Mouse (Mus musculus): ENCODE results near the gene Uqcr11. TPM values are rescaled to one million over a fixed set of nuclear protein-coding genes. Genes with fewer than 3 reads are reported as not detected.

Uqcr11 gene
- total and polyA plus RNA-seq, 2 experiments from 2014 or later = 2,020 to 3,128 TPM

GRCm38 (mm10) chr10:80389185-80389708 lies 17.4 kb downstream of the Uqcr11 start:
- 61% methylated on average over 4 of the region's 4 CpGs for WGBS
- DNase-seq (ENCODE audit: low spot score) (no peak), ATAC-seq (ENCODE audit: insufficient read depth, low read depth) (no peak)
- Histone ChIP-seq H3K27me3 (ENCODE audit: control insufficient read depth, insufficient read depth, low read length) (no peaks in the 10 kb centered on the region), H3K4me2 (ENCODE audit: low read depth, low read length) (no peak overlapping the region), H3K27ac (ENCODE audit: low read depth) (no peak overlapping the region), H3K4me1 (ENCODE audit: control insufficient read depth, insufficient read depth) (peaks cover 22% of the 10 kb centered on the region), H3K36me3 (replicated peaks; ENCODE audit: control insufficient read depth, insufficient read depth, low read length) (peaks cover 35% of the 10 kb centered on the region), H3K4me3 (ENCODE audit: low read depth, low read length) (no peak overlapping the region), H3K9me3 (replicated peaks; ENCODE audit: control insufficient read depth, low read length) (no peaks in the 10 kb centered on the region), H3K9ac (replicated peaks; ENCODE audit: low read depth, low read length) (no peak overlapping the region)
- TF ChIP-seq CTCF (IDR thresholded peaks at IDR 0.05; ENCODE audit: low read depth) (no peak), EP300 (IDR thresholded peaks at IDR 0.05; ENCODE audit: low read depth) (no peak)

GRCm38 (mm10) chr10:80388731-80389130 lies 17.9 kb downstream of the Uqcr11 start:
- ATAC-seq (ENCODE audit: insufficient read depth, low read depth) (no peak), DNase-seq (ENCODE audit: low spot score) (no peak)
- no peak for TF ChIP-seq CTCF (IDR thresholded peaks at IDR 0.05; ENCODE audit: low read depth)
- peaks cover 30% of the 10 kb centered on the region for H3K36me3 ChIP-seq (replicated peaks; ENCODE audit: control insufficient read depth, insufficient read depth, low read length)
- H3K9me3 ChIP-seq (replicated peaks; ENCODE audit: control insufficient read depth, low read length) = no peaks in the 10 kb centered on the region
- H3K27ac ChIP-seq (ENCODE audit: low read depth) = no peak overlapping the region
- no peak overlapping the region for H3K4me2 ChIP-seq (ENCODE audit: low read depth, low read length)
- no peaks in the 10 kb centered on the region for H3K27me3 ChIP-seq (ENCODE audit: control insufficient read depth, insufficient read depth, low read length)
- 37% methylated on average over 2 of the region's 2 CpGs for WGBS
- no peak overlapping the region for H3K4me3 ChIP-seq (ENCODE audit: low read depth, low read length)
- H3K4me1 ChIP-seq (ENCODE audit: control insufficient read depth, insufficient read depth) = peaks cover 22% of the 10 kb centered on the region
- H3K9ac ChIP-seq (replicated peaks; ENCODE audit: low read depth, low read length) = no peak overlapping the region

DNA sequence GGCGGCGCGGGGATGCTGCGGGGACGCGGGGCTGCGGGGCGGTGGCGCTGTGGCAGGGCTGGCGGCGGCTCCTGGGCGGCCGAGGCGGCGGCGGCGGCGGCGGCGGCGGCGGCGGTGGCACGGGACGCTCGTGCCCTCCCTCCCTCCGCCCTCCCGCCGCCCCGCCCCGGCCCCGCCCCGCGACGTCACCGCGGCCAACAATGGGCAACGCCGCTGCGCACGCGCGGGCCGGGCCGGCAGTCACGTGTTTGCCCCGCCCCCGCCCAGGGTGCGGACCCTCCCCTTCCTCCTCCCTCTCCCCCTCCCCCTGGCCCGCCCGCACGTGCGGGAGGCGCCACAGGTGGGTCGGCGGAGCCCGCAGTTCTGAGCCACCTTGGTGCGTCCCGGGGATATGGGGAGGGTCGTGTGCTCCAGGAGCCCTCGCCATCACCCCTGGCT lies 19.1 kb downstream of the Uqcr11 start, which contains the start of gene Mex3d:
Gene Mex3d, minus strand, starts transcription at position 138 of the 438 bp plus-strand sequence.
- 2% methylated on average over 12 of the region's 61 CpGs for WGBS
- peak within 1 kb of the TSS; percentile 94 for H3K4me2 ChIP-seq (ENCODE audit: low read depth, low read length)
- H3K27ac ChIP-seq (ENCODE audit: low read depth) = peak within 1 kb of the TSS; percentile 79
- peak within 1 kb of the TSS; percentile 90 for H3K9ac ChIP-seq (replicated peaks; ENCODE audit: low read depth, low read length)
- H3K4me1 ChIP-seq (ENCODE audit: control insufficient read depth, insufficient read depth) = peaks cover 22% of the 10 kb centered on the region
- H3K4me3 ChIP-seq (ENCODE audit: low read depth, low read length) = peak within 1 kb of the TSS; percentile 65
- ATAC-seq (ENCODE audit: insufficient read depth, low read depth) (peak; percentile 78), DNase-seq (ENCODE audit: low spot score) (peak; percentile 86)
- H3K9me3 ChIP-seq (replicated peaks; ENCODE audit: control insufficient read depth, low read length) = no peaks in the 10 kb centered on the region
- H3K27me3 ChIP-seq (ENCODE audit: control insufficient read depth, insufficient read depth, low read length) = no peaks in the 10 kb centered on the region
- TF ChIP-seq EP300 (IDR thresholded peaks at IDR 0.05; ENCODE audit: low read depth) = no peak
- TF ChIP-seq CTCF (IDR thresholded peaks at IDR 0.05; ENCODE audit: low read depth) = peak; percentile 15; the same call in 1 of the 2 replicates
- H3K36me3 ChIP-seq (replicated peaks; ENCODE audit: control insufficient read depth, insufficient read depth, low read length) = peaks cover 23% of the 10 kb centered on the region

- under 1% methylated on average over 47 of the region's 94 CpGs for WGBS
- peak overlapping the region; percentile 90 for H3K9ac ChIP-seq (replicated peaks; ENCODE audit: low read depth, low read length)
- H3K4me2 ChIP-seq (ENCODE audit: low read depth, low read length) = peak overlapping the region; percentile 94
- peaks cover 22% of the 10 kb centered on the region for H3K4me1 ChIP-seq (ENCODE audit: control insufficient read depth, insufficient read depth)
- peaks cover 24% of the 10 kb centered on the region for H3K36me3 ChIP-seq (replicated peaks; ENCODE audit: control insufficient read depth, insufficient read depth, low read length)
- ATAC-seq (ENCODE audit: insufficient read depth, low read depth) (peak; percentile 21), DNase-seq (ENCODE audit: low spot score) (no peak)
- TF ChIP-seq EP300 (IDR thresholded peaks at IDR 0.05; ENCODE audit: low read depth) (no peak), CTCF (IDR thresholded peaks at IDR 0.05; ENCODE audit: low read depth) (no peak)
- no peaks in the 10 kb centered on the region for H3K27me3 ChIP-seq (ENCODE audit: control insufficient read depth, insufficient read depth, low read length)
- H3K9me3 ChIP-seq (replicated peaks; ENCODE audit: control insufficient read depth, low read length) = no peaks in the 10 kb centered on the region
- H3K27ac ChIP-seq (ENCODE audit: low read depth) = peak overlapping the region; percentile 79
- peak overlapping the region; percentile 65 for H3K4me3 ChIP-seq (ENCODE audit: low read depth, low read length)
Observed at GRCm38 (mm10) chr10:80386735-80387471, 19.7 kb downstream of the Uqcr11 start.

DNA sequence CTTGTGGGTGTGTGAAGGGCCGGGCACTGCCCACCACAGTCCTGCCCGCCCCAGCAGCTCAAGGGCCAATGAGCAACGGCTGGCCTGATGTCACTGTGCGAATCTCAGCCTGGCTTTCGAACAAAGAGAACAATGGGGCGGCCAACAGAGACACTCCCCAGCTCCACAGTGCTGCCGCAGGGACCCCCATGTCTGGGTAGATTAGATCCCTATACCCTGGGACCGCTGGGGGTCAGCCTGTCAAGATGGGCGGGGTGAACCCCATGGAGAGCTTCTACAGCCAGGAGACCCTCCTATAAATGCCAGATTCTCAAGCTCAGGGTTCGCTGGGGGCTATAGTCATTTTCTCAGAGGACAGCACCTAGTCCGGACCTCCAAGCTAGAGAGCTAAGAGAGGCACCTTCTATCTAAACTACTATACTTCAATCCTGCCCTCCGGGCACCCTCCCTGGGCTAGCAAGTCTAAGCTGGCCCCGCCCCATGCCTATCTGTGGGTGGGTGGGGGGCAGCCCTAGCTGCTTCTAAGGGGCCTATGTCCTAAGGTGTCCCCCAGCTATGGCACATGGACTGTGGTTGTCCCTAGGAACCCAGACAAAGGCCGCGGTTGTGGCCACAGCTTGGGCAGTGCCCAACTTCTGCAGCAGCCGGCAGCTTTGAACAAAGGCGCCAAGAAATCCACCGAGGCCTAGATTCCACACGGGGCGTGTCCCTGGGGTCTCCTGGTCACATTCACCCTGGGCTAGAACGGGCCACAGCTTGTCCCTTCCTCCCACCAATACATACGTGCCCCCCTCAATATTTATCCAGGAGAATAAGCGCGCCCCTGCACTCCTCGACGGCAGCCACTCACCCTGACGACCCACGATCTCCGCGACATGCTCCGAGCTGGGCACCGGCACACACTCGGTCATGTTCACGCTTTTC lies 20.6 kb downstream of the Uqcr11 start:
- H3K4me3 ChIP-seq (ENCODE audit: low read depth, low read length) = peak overlapping the region; percentile 65
- ATAC-seq (ENCODE audit: insufficient read depth, low read depth) (peak; percentile 44), DNase-seq (ENCODE audit: low spot score) (peak; percentile 73)
- peaks cover 22% of the 10 kb centered on the region for H3K4me1 ChIP-seq (ENCODE audit: control insufficient read depth, insufficient read depth)
- H3K27ac ChIP-seq (ENCODE audit: low read depth) = peak overlapping the region; percentile 79
- no peak for TF ChIP-seq EP300 (IDR thresholded peaks at IDR 0.05; ENCODE audit: low read depth)
- TF ChIP-seq CTCF (IDR thresholded peaks at IDR 0.05; ENCODE audit: low read depth) = no peak
- no peaks in the 10 kb centered on the region for H3K9me3 ChIP-seq (replicated peaks; ENCODE audit: control insufficient read depth, low read length)
- H3K9ac ChIP-seq (replicated peaks; ENCODE audit: low read depth, low read length) = peak overlapping the region; percentile 90
- peak overlapping the region; percentile 94 for H3K4me2 ChIP-seq (ENCODE audit: low read depth, low read length)
- 2% methylated on average over 34 of the region's 34 CpGs for WGBS
- H3K27me3 ChIP-seq (ENCODE audit: control insufficient read depth, insufficient read depth, low read length) = no peaks in the 10 kb centered on the region
- H3K36me3 ChIP-seq (replicated peaks; ENCODE audit: control insufficient read depth, insufficient read depth, low read length) = peaks cover 24% of the 10 kb centered on the region

All from heart, postnatal 0 days (tissue).